Mouse (Mus musculus) forebrain, embryonic 11.5 days (tissue): Measurements from ENCODE around the gene Fbf1. TPM values are rescaled to one million over a fixed set of nuclear protein-coding genes. Genes with fewer than 3 reads are reported as not detected.
A peak's percentile ranks its signal among the peaks of the same experiment; 100 is the strongest.

ENCODE experiments used
- ATAC-seq: fragments of 200-750 bp; cut with Nextera tagmentation; replicated peaks from 2 replicates; pipeline ENCODE4 v1.8.0; 2017; ENCODE audit warnings: moderate TSS enrichment; ENCODE audit not compliant: low FRiP score
- DNase-seq: peaks from one replicate; pipeline ENCODE4 v3.0.0-alpha.2; 2017; ENCODE audit warnings: low spot score
- H3K27ac ChIP-seq: fragments of 300-500 bp; sonication (generic); 2 replicates; pipeline ENCODE4 v1.5.1; 2014; ENCODE audit warnings: low read depth, low read length
- H3K27me3 ChIP-seq: fragments of 300-500 bp; sonication (generic); 2 replicates; pipeline ENCODE4 v1.6.1; 2014; ENCODE audit warnings: mild to moderate bottlenecking, low read length, mixed read lengths; ENCODE audit not compliant: control insufficient read depth, insufficient read depth
- H3K36me3 ChIP-seq: fragments of 300-500 bp; sonication (generic); 2 replicates; pipeline ENCODE4 v1.6.1; 2014; ENCODE audit warnings: mild to moderate bottlenecking, low read length, moderate library complexity, mixed read lengths; ENCODE audit not compliant: control insufficient read depth, insufficient read depth
- H3K4me1 ChIP-seq: fragments of 300-500 bp; sonication (generic); replicated peaks from 2 replicates; pipeline ENCODE4 v1.6.1; 2014; ENCODE audit warnings: low read length, mixed read lengths; ENCODE audit not compliant: control insufficient read depth, insufficient read depth
- H3K4me2 ChIP-seq: fragments of 300-500 bp; sonication (generic); 2 replicates; pipeline ENCODE4 v1.6.1; 2014; ENCODE audit warnings: low read depth, mild to moderate bottlenecking, low read length, moderate library complexity, mixed read lengths; ENCODE audit not compliant: severe bottlenecking
- H3K4me3 ChIP-seq: fragments of 300-500 bp; sonication (generic); 2 replicates; pipeline ENCODE4 v1.5.1; 2014; ENCODE audit warnings: low read depth, low read length
- H3K9ac ChIP-seq: fragments of 300-500 bp; sonication (generic); 2 replicates; pipeline ENCODE4 v1.6.1; 2014; ENCODE audit warnings: low read length
- H3K9me3 ChIP-seq: fragments of 300-500 bp; sonication (generic); 2 replicates; pipeline ENCODE4 v1.6.1; 2016; ENCODE audit warnings: low read length, mixed read lengths; ENCODE audit not compliant: control insufficient read depth
- WGBS: fragments of 180-500 bp; shearing (Covaris S2); extraction: QIAGEN DNeasy Blood & Tissue Kit; methylation state at CpG from one replicate; pipeline ENCODE4 v1.1.7; 2014; 5-methylcytosine and 5-hydroxymethylcytosine counted together
- polyA plus RNA-seq: library from polyadenylated mRNA; unstranded; fragments of >200 nt; fragmentation: Nextera tagmentation; extraction: Ambion mirVana; gene quantifications from 2 replicates; pipeline ENCODE4 v1.2.1, GENCODE M21; 2014

The Fbf1 gene
- polyA plus RNA-seq, 1 experiment from 2014 or later = 60.3 TPM

GRCm38 (mm10) chr11:116111067-116111466 is 56.9 kb downstream of the Fbf1 start:
- H3K27ac ChIP-seq = no peak overlapping the region
- H3K4me3 ChIP-seq = no peak overlapping the region
- H3K4me1 ChIP-seq = peaks cover 19% of the 10 kb centered on the region
- no peak overlapping the region for H3K4me2 ChIP-seq
- DNase-seq (no peak), ATAC-seq (no peak)
- H3K9me3 ChIP-seq = no peaks in the 10 kb centered on the region
- 86% methylated on average over 4 of the region's 4 CpGs for WGBS
- no peak overlapping the region for H3K9ac ChIP-seq
- peaks cover 57% of the 10 kb centered on the region for H3K27me3 ChIP-seq
- H3K36me3 ChIP-seq = no peaks in the 10 kb centered on the region

- no peak overlapping the region for H3K9ac ChIP-seq
- no peaks in the 10 kb centered on the region for H3K36me3 ChIP-seq
- H3K9me3 ChIP-seq = no peaks in the 10 kb centered on the region
- DNase-seq (no peak), ATAC-seq (no peak)
- no peak overlapping the region for H3K27ac ChIP-seq
- H3K4me3 ChIP-seq = no peak overlapping the region
- 35% methylated on average over 10 of the region's 10 CpGs for WGBS
- no peak overlapping the region for H3K4me2 ChIP-seq
- H3K27me3 ChIP-seq = peaks cover 58% of the 10 kb centered on the region
- H3K4me1 ChIP-seq = peaks cover 21% of the 10 kb centered on the region
Measured at GRCm38 (mm10) chr11:116110540-116110939, 57.4 kb downstream of the Fbf1 start.

GRCm38 (mm10) chr11:116110131-116110530 is 57.8 kb downstream of the Fbf1 start:
- Histone ChIP-seq H3K4me1 (peaks cover 21% of the 10 kb centered on the region), H3K4me2 (peak overlapping the region; percentile 34; the same call in 1 of the 2 replicates), H3K9me3 (no peaks in the 10 kb centered on the region), H3K9ac (no peak overlapping the region), H3K4me3 (peak overlapping the region; percentile 18), H3K27ac (no peak overlapping the region), H3K36me3 (no peaks in the 10 kb centered on the region), H3K27me3 (peaks cover 58% of the 10 kb centered on the region)
- ATAC-seq = no peak
- no peak for DNase-seq
- 2% methylated on average over 35 of the region's 35 CpGs for WGBS

GRCm38 (mm10) chr11:116109441-116110081 is 58.4 kb downstream of the Fbf1 start:
- Histone ChIP-seq H3K4me3 (peak overlapping the region; percentile 18), H3K27ac (no peak overlapping the region), H3K36me3 (no peaks in the 10 kb centered on the region), H3K4me1 (peaks cover 21% of the 10 kb centered on the region), H3K4me2 (peak overlapping the region; percentile 34), H3K9ac (no peak overlapping the region), H3K27me3 (peaks cover 58% of the 10 kb centered on the region), H3K9me3 (no peaks in the 10 kb centered on the region)
- DNase-seq = peak; percentile 63
- ATAC-seq = no peak
- WGBS = 3% methylated on average over 70 of the region's 70 CpGs

DNA sequence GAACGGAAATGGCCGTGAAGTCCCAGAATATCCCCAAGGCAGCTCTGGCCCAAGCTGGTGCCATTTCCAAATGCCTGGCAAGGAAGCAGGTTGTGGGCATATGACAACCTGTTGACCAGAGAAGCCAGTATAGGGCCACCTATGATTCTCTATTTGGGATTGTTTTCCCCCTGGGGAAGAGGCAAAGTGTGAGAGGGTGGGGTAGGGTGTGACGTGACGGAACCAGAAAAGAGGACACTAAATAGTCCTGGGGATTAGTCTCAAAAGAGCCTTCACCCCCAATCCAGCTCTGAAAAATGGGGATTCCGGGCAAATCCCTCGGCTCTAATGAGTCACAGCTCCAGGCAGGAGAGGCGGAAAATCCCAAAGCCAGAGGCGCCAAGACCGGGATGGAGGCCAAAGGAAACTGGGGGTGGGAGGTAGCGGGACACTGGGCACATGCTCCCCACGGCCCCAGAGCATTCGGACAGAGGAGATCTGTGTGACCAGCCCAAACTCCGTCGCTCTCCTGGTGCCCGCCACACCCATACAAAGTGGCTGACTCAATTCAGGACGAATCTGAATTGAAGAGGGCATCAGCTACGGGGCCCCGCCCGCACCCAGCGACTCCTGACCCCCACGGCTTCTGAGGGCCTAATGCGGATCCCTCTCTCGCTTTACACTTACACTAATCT is 59.4 kb downstream of the Fbf1 start:
- Histone ChIP-seq H3K36me3 (no peaks in the 10 kb centered on the region), H3K4me3 (no peak overlapping the region), H3K4me1 (peaks cover 28% of the 10 kb centered on the region), H3K27ac (no peak overlapping the region), H3K9me3 (no peaks in the 10 kb centered on the region), H3K4me2 (no peak overlapping the region), H3K27me3 (peaks cover 58% of the 10 kb centered on the region), H3K9ac (no peak overlapping the region; the same call in 1 of the 2 replicates)
- DNase-seq = peak; percentile 56
- ATAC-seq = no peak
- 3% methylated on average over 23 of the region's 23 CpGs for WGBS

DNA sequence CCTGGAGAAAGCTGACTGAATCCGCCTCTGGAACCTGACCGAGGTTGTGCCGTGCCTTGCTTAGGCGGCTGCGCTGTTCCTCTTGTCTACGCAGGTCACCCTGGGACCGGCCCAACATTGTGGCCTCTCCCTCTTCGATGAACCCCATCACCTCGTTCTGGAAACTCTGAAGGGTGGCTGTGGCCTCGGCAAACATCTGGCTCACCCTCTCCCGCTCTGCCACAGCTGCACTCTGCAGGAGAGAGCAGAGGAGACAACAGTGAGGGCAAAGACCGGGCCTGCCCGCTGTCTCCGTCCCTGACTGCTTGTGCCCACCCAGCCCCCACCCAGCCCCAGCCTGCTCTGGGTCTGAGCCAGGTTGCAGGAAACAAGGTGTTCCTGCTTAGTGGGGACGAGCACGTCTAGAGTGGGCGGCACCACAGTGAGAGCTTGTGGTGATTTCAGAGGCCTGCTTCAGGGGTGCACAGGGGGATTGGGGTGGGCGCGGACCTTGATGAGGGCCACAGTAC is 60.1 kb downstream of the Fbf1 start:
- DNase-seq (peak; percentile 55), ATAC-seq (no peak)
- H3K4me3 ChIP-seq = no peak overlapping the region
- WGBS = 7% methylated on average over 19 of the region's 19 CpGs
- H3K4me2 ChIP-seq = no peak overlapping the region
- peaks cover 58% of the 10 kb centered on the region for H3K27me3 ChIP-seq
- no peak overlapping the region for H3K27ac ChIP-seq
- no peak overlapping the region for H3K9ac ChIP-seq
- no peaks in the 10 kb centered on the region for H3K9me3 ChIP-seq
- peaks cover 29% of the 10 kb centered on the region for H3K4me1 ChIP-seq
- H3K36me3 ChIP-seq = no peaks in the 10 kb centered on the region

DNA sequence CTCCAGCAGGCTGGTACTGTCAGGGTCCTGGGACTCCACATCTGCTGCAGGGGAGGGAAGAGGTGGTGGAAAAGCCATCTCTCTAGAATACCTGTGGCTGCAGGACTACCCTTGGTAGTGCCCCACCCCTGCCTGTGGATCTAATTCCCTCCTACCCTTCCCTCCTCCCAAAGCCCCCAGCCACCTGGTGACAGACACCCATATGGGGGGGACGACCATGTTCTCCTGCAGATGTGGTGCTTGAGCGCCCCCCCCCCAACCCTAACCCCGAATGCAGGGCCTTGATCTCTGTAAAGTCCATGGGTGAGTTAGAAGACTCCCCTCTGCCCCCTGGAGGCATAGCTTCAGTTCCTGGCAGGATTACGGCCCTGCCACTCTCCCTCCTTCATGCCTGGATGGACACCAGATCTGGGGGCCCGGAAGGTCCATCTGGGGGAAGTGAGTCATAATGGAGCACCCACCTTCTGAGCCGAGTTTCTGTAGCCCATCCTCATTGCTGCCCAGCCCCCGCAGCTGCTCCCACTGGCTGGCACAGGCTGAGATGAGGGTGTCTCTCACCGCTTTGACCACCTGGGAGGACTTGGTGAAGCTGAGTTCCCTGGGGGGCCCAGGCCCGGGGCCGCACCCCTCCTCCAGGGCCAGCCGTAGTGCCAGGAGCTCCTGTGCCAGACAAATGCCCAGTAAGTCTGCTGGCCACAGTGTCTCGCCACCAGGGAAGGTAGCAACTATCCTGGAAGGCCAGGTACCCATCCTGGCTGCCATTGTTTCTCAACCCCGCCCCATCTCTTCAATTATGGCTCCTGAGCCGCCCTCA is 60.8 kb downstream of the Fbf1 start:
- Histone ChIP-seq H3K9me3 (no peaks in the 10 kb centered on the region), H3K27ac (no peak overlapping the region), H3K27me3 (peaks cover 58% of the 10 kb centered on the region), H3K4me1 (peaks cover 32% of the 10 kb centered on the region), H3K4me3 (no peak overlapping the region), H3K4me2 (no peak overlapping the region), H3K9ac (no peak overlapping the region), H3K36me3 (no peaks in the 10 kb centered on the region)
- DNase-seq (peak; percentile 54), ATAC-seq (no peak)
- 14% methylated on average over 14 of the region's 14 CpGs for WGBS

- Histone ChIP-seq H3K27me3 (peaks cover 54% of the 10 kb centered on the region), H3K9ac (0 out of 2 replicates have a peak overlapping the region, but pooled peaks have one; percentile 2), H3K9me3 (no peaks in the 10 kb centered on the region), H3K4me1 (peaks cover 39% of the 10 kb centered on the region), H3K36me3 (no peaks in the 10 kb centered on the region), H3K4me3 (0 out of 2 replicates have a peak overlapping the region, but pooled peaks have one; percentile 6), H3K4me2 (peak overlapping the region; percentile 29; the same call in 1 of the 2 replicates), H3K27ac (no peak overlapping the region)
- peak; percentile 47; the same call in 1 of the 2 replicates for ATAC-seq
- peak; percentile 77 for DNase-seq
- 21% methylated on average over 32 of the region's 32 CpGs for WGBS
Measured at GRCm38 (mm10) chr11:116106154-116106962, 61.6 kb downstream of the Fbf1 start.
